In the genomic region with DNA sequence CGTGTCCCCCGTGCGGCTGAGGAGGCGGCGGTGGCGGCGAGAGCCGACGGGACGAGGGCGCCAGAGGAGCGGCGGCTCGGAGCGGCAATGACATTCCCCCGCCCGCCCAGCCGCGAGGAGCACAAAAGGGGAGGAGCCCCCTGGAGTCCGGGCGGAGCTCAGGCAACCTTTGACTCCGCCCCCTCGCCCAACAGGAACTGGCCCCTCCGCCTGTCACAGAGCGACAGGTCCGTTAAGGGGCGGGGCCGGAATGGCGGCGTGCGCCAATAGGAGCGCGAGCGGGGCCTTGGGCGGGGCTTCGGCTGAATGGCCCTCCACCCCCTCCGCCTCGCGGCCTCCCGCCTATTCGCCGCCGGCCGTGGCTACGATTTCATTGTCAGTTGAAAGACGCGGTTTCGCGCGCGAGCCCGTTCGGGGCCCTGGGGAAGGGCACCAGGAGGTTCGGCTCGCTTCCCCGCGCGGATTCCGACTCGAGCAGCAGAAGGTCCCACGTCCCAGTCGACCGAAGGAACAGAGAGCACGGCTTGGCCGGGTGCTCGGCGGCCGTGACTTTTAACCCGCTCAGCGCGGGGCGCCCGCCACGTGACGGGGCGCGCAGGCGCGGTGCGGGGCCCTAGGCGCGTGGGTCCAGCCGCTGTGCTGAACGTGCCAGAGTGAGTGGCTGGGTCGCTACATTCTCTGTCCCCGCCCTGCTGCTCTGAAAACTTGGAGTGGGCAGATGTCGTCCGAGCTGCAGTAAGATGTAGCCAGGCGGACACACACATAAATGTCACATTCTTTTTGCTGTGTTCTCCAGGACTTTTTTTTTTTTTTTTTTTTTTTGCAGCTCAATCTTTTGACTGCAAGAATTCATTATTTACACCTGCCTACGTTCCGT, we compare ENCODE assay signal across 7 mouse cellular contexts. TPM values are rescaled to one million over a fixed set of nuclear protein-coding genes. Genes with fewer than 3 reads are reported as not detected.
A peak's percentile ranks its signal among the peaks of the same experiment; 100 is the strongest.
DNase-seq lines count a peak whose midpoint lies in the region; ATAC-seq lines count a peak whose summit lies in the region.

TSS of gene Stt3b (minus strand) at position 76 of the 877 bp plus-strand sequence.

- no peaks in the 10 kb centered on the region for H3K36me3 ChIP-seq in embryonic facial prominence, embryonic 12.5 days
- H3K36me3 ChIP-seq in limb, embryonic 11.5 days (ENCODE audit: control insufficient read depth, insufficient read depth, low read length): no peaks in the 10 kb centered on the region
- no peaks in the 10 kb centered on the region for H3K36me3 ChIP-seq in midbrain, embryonic 14.5 days (ENCODE audit: control insufficient read depth, insufficient read depth, low read length)

- H3K9me3 ChIP-seq in embryonic facial prominence, embryonic 12.5 days: no peaks in the 10 kb centered on the region
- H3K9me3 ChIP-seq in limb, embryonic 11.5 days (ENCODE audit: control insufficient read depth, low read length): no peaks in the 10 kb centered on the region
- H3K9me3 ChIP-seq in midbrain, embryonic 14.5 days (ENCODE audit: control insufficient read depth, low read length): no peaks in the 10 kb centered on the region

- H3K4me3 ChIP-seq in embryonic facial prominence, embryonic 12.5 days: peak within 1 kb of the TSS; percentile 91
- H3K4me3 ChIP-seq in limb, embryonic 11.5 days (ENCODE audit: low read depth, low read length): peak within 1 kb of the TSS; percentile 98
- peak within 1 kb of the TSS; percentile 93 for H3K4me3 ChIP-seq in midbrain, embryonic 14.5 days (replicated peaks; ENCODE audit: low read depth, low read length)

- peak within 1 kb of the TSS; percentile 98 for H3K9ac ChIP-seq in embryonic facial prominence, embryonic 12.5 days
- peak within 1 kb of the TSS; percentile 99 for H3K9ac ChIP-seq in limb, embryonic 11.5 days (ENCODE audit: low read length)
- peak within 1 kb of the TSS; percentile 98 for H3K9ac ChIP-seq in midbrain, embryonic 14.5 days (replicated peaks; ENCODE audit: low read length)

- peak within 1 kb of the TSS; percentile 67 for H3K4me2 ChIP-seq in embryonic facial prominence, embryonic 12.5 days (replicated peaks)
- peak within 1 kb of the TSS; percentile 62 for H3K4me2 ChIP-seq in limb, embryonic 11.5 days (ENCODE audit: low read depth, severe bottlenecking)
- peak within 1 kb of the TSS; percentile 79 for H3K4me2 ChIP-seq in midbrain, embryonic 14.5 days (ENCODE audit: low read length)

- no peaks in the 10 kb centered on the region for H3K27me3 ChIP-seq in embryonic facial prominence, embryonic 12.5 days
- H3K27me3 ChIP-seq in limb, embryonic 11.5 days (ENCODE audit: control insufficient read depth, insufficient read depth, low read length): no peaks in the 10 kb centered on the region
- H3K27me3 ChIP-seq in midbrain, embryonic 14.5 days (ENCODE audit: control insufficient read depth, insufficient read depth, low read length): no peaks in the 10 kb centered on the region

- WGBS in embryonic facial prominence, embryonic 12.5 days: 0% methylated on average over 74 of the region's 91 CpGs
- WGBS in limb, embryonic 11.5 days: under 1% methylated on average over 91 of the region's 91 CpGs
- WGBS in midbrain, embryonic 14.5 days: under 1% methylated on average over 91 of the region's 91 CpGs

- DNase-seq in adrenal gland, postnatal 25 days: peak; percentile 100
- DNase-seq in heart, adult 11 months: peak; percentile 100
- DNase-seq in kidney, adult 18-20 months: peak; percentile 100
- peak; percentile 99 for DNase-seq in limb, embryonic 11.5 days (ENCODE audit: low spot score)
- peak; percentile 100 for DNase-seq in midbrain, embryonic 14.5 days
- peak; percentile 99 to 100 for DNase-seq in spleen, adult 18-20 months

- H3K4me1 ChIP-seq in embryonic facial prominence, embryonic 12.5 days: peaks cover 25% of the 10 kb centered on the region
- H3K4me1 ChIP-seq in limb, embryonic 11.5 days (ENCODE audit: control insufficient read depth, insufficient read depth, low read length): peaks cover 16% of the 10 kb centered on the region
- H3K4me1 ChIP-seq in midbrain, embryonic 14.5 days (ENCODE audit: control insufficient read depth, insufficient read depth, low read length): peaks cover 30% of the 10 kb centered on the region

- H3K27ac ChIP-seq in embryonic facial prominence, embryonic 12.5 days: peak within 1 kb of the TSS; percentile 97
- peak within 1 kb of the TSS; percentile 96 for H3K27ac ChIP-seq in limb, embryonic 11.5 days (replicated peaks; ENCODE audit: low read depth, low read length)
- peak within 1 kb of the TSS; percentile 98 for H3K27ac ChIP-seq in midbrain, embryonic 14.5 days (replicated peaks; ENCODE audit: low read depth, low read length)

- ATAC-seq in embryonic facial prominence, embryonic 12.5 days (ENCODE audit: insufficient number of reproducible peaks, insufficient read depth, low FRiP score, low TSS enrichment): peak; percentile 92
- peak; percentile 96 for ATAC-seq in limb, embryonic 11.5 days (ENCODE audit: insufficient number of reproducible peaks, low FRiP score, low TSS enrichment, low read depth)
- ATAC-seq in midbrain, embryonic 14.5 days (ENCODE audit: low FRiP score, low TSS enrichment): peak; percentile 97

RNA-seq across cellular contexts. Expression of gene Stt3b, which starts in this region (rescaled TPM):
- total RNA-seq in adrenal gland, postnatal 25 days (2021): 112 and 116 TPM in 2 replicates
- 118 and 121 TPM in 2 replicates for polyA plus RNA-seq in embryonic facial prominence, embryonic 12.5 days (2016; fragmentation: Nextera tagmentation; extraction: Ambion mirVana)
- polyA plus RNA-seq in limb, embryonic 11.5 days (2014; fragmentation: Nextera tagmentation; extraction: Ambion mirVana): 109 and 112 TPM in 2 replicates
- polyA plus RNA-seq in midbrain, embryonic 14.5 days (2014; fragmentation: Nextera tagmentation; extraction: Ambion mirVana): 66.4 and 101 TPM in 2 replicates

Comparison
In these comparisons a context has a peak if more than half of its experiments do, and no peak if none do; other contexts are left out.
1. Peak in every context shown above with its lines: DNase-seq, ATAC-seq, H3K4me3 ChIP-seq and H3K27ac ChIP-seq.